Mouse (Mus musculus): Measurements from ENCODE around the gene Zfp580.
"Not testable (repeated sequence)": the region's sequence is repeated elsewhere in the genome, so short reads cannot be mapped to it uniquely, and the experiment has no call there.

Zfp580 gene

GRCm38 (mm10) chr7:5051193-5052192 is at the start of gene Zfp580:
Gene Zfp580 (plus strand): TSS chr7:5051538.
- DNase-seq: peak; percentile 82

GRCm38 (mm10) chr7:5002876-5003275 is 48.5 kb upstream of the Zfp580 start:
- DNase-seq: not testable (repeated sequence)

GRCm38 (mm10) chr7:5008229-5008628 is 43.1 kb upstream of the Zfp580 start:
- no peak for DNase-seq

GRCm38 (mm10) chr7:5012681-5013513 is 38.4 kb upstream of the Zfp580 start:
- peak; percentile 28 for DNase-seq

GRCm38 (mm10) chr7:5014251-5015117 is 36.9 kb upstream of the Zfp580 start, which contains the start of the genes Zfp524 and Fiz1:
Gene Zfp524 (plus strand): TSS chr7:5014415.
Gene Fiz1 (minus strand): TSS chr7:5014697.
- peak; percentile 94 for DNase-seq

GRCm38 (mm10) chr7:5015118-5016001 is 36.0 kb upstream of the Zfp580 start, which contains the start of gene Gm44973:
Gene Gm44973 (plus strand): TSS chr7:5015496.
- DNase-seq: peak; percentile 88

- DNase-seq: no peak
These were observed 35.3 kb upstream of the Zfp580 start for GRCm38 (mm10) chr7:5016057-5016456.

GRCm38 (mm10) chr7:5016920-5017319 is 34.4 kb upstream of the Zfp580 start:
- DNase-seq: no peak

- peak; percentile 58 for DNase-seq
These were observed 34.0 kb upstream of the Zfp580 start for GRCm38 (mm10) chr7:5017352-5017751.

- DNase-seq: peak; percentile 45
These were observed 33.4 kb upstream of the Zfp580 start for GRCm38 (mm10) chr7:5017931-5018330.

- DNase-seq: not testable (repeated sequence)
These were observed 31.8 kb upstream of the Zfp580 start for GRCm38 (mm10) chr7:5019576-5019975.

- peak; percentile 98 for DNase-seq
These were observed 31.2 kb upstream of the Zfp580 start, which contains the start of the genes Zfp865 and Ccdc106 for GRCm38 (mm10) chr7:5020000-5020681. Gene Zfp865 (plus strand): TSS chr7:5020376. Gene Ccdc106 (plus strand): TSS chr7:5020553.

- no peak for DNase-seq
These were observed 30.7 kb upstream of the Zfp580 start for GRCm38 (mm10) chr7:5020685-5021084.

- DNase-seq: no peak
These were observed 30.1 kb upstream of the Zfp580 start for GRCm38 (mm10) chr7:5021197-5021596.

GRCm38 (mm10) chr7:5029543-5029942 is 21.8 kb upstream of the Zfp580 start:
- no peak for DNase-seq

GRCm38 (mm10) chr7:5029946-5030345 is 21.4 kb upstream of the Zfp580 start:
- DNase-seq: no peak

- DNase-seq: no peak
These were observed 20.6 kb upstream of the Zfp580 start for GRCm38 (mm10) chr7:5030554-5031275.

GRCm38 (mm10) chr7:5031496-5031895 is 19.8 kb upstream of the Zfp580 start:
- no peak for DNase-seq

GRCm38 (mm10) chr7:5033818-5034217 is 17.5 kb upstream of the Zfp580 start, which contains the start of gene 4632433K11Rik:
Gene 4632433K11Rik (plus strand): TSS chr7:5034118.
- no peak for DNase-seq

- no peak for DNase-seq
These were observed 15.7 kb upstream of the Zfp580 start for GRCm38 (mm10) chr7:5035628-5036027.

Data from cerebellum, adult 11 months (tissue).